Mouse (Mus musculus): ENCODE results near the gene Dera. TPM values are rescaled to one million over a fixed set of nuclear protein-coding genes. Genes with fewer than 3 reads are reported as not detected.

Dera gene
- polyA plus RNA-seq, 1 experiment from 2014 or later: 74.5 TPM

- no peak overlapping the region for H3K9ac ChIP-seq (replicated peaks; ENCODE audit: low read length)
- H3K27me3 ChIP-seq (ENCODE audit: control insufficient read depth, insufficient read depth, low read length): no peaks in the 10 kb centered on the region
- H3K9me3 ChIP-seq (replicated peaks; ENCODE audit: control insufficient read depth, low read length): no peaks in the 10 kb centered on the region
- H3K27ac ChIP-seq (replicated peaks; ENCODE audit: low read depth, low read length): no peak overlapping the region
- no peak overlapping the region for H3K4me2 ChIP-seq (ENCODE audit: low read depth, low read length)
- H3K36me3 ChIP-seq (replicated peaks; ENCODE audit: control insufficient read depth, insufficient read depth, low read depth, low read length): no peaks in the 10 kb centered on the region
- no peak for DNase-seq (ENCODE audit: low spot score)
- no peaks in the 10 kb centered on the region for H3K4me1 ChIP-seq (ENCODE audit: control insufficient read depth, insufficient read depth, low read length)
- ATAC-seq (replicated peaks; ENCODE audit: insufficient number of reproducible peaks, low FRiP score, low TSS enrichment, low read depth): no peak
- H3K4me3 ChIP-seq (ENCODE audit: low read depth, low read length): no peak overlapping the region
- WGBS: 84% methylated on average over 6 of the region's 6 CpGs
These were observed 132.9 kb downstream of the Dera start for GRCm38 (mm10) chr6:137887258-137887657.

GRCm38 (mm10) chr6:137897671-137898070 lies 143.3 kb downstream of the Dera start:
- no peak for ATAC-seq (replicated peaks; ENCODE audit: insufficient number of reproducible peaks, low FRiP score, low TSS enrichment, low read depth)
- DNase-seq (ENCODE audit: low spot score): no peak

GRCm38 (mm10) chr6:137901255-137901654 lies 146.9 kb downstream of the Dera start:
- DNase-seq (ENCODE audit: low spot score): no peak
- H3K27me3 ChIP-seq (ENCODE audit: control insufficient read depth, insufficient read depth, low read length): no peaks in the 10 kb centered on the region
- no peak overlapping the region for H3K27ac ChIP-seq (replicated peaks; ENCODE audit: low read depth, low read length)
- H3K36me3 ChIP-seq (replicated peaks; ENCODE audit: control insufficient read depth, insufficient read depth, low read depth, low read length): no peaks in the 10 kb centered on the region
- H3K9ac ChIP-seq (replicated peaks; ENCODE audit: low read length): no peak overlapping the region
- no peak overlapping the region for H3K4me2 ChIP-seq (ENCODE audit: low read depth, low read length)
- H3K9me3 ChIP-seq (replicated peaks; ENCODE audit: control insufficient read depth, low read length): no peaks in the 10 kb centered on the region
- no peaks in the 10 kb centered on the region for H3K4me1 ChIP-seq (ENCODE audit: control insufficient read depth, insufficient read depth, low read length)
- WGBS: 83% methylated on average over 5 of the region's 5 CpGs
- no peak overlapping the region for H3K4me3 ChIP-seq (ENCODE audit: low read depth, low read length)
- ATAC-seq (replicated peaks; ENCODE audit: insufficient number of reproducible peaks, low FRiP score, low TSS enrichment, low read depth): no peak

More at GRCm38 (mm10) chr6:137897671-137898070, 143.3 kb downstream of the Dera start:
- Histone ChIP-seq H3K27ac (replicated peaks; ENCODE audit: low read depth, low read length) (no peak overlapping the region), H3K9me3 (replicated peaks; ENCODE audit: control insufficient read depth, low read length) (no peaks in the 10 kb centered on the region), H3K9ac (replicated peaks; ENCODE audit: low read length) (no peak overlapping the region), H3K36me3 (replicated peaks; ENCODE audit: control insufficient read depth, insufficient read depth, low read depth, low read length) (no peaks in the 10 kb centered on the region), H3K4me3 (ENCODE audit: low read depth, low read length) (no peak overlapping the region), H3K4me1 (ENCODE audit: control insufficient read depth, insufficient read depth, low read length) (no peaks in the 10 kb centered on the region), H3K27me3 (ENCODE audit: control insufficient read depth, insufficient read depth, low read length) (no peaks in the 10 kb centered on the region), H3K4me2 (ENCODE audit: low read depth, low read length) (no peak overlapping the region)

Other genes starting within 250 kb of the Dera start
- gene Eps8, start 99.7 kb upstream of the Dera start, polyA plus RNA-seq (2014; fragmentation: Nextera tagmentation; extraction: Ambion mirVana): 10.0 and 13.7 TPM in 2 replicates
- gene Strap, start 19.5 kb upstream of the Dera start, polyA plus RNA-seq (2014; fragmentation: Nextera tagmentation; extraction: Ambion mirVana): 280 and 283 TPM in 2 replicates